Mouse (Mus musculus): ENCODE data around the gene Tbx2.

- TF ChIP-seq POLR2A (IDR thresholded peaks at IDR 0.05; ENCODE audit: control insufficient read depth, extremely low read depth, insufficient read depth, low read length, poor library complexity) (no peak), CTCF (IDR thresholded peaks at IDR 0.05; ENCODE audit: borderline replicate concordance, control insufficient read depth, extremely low read depth, insufficient read depth, low read length, poor library complexity) (no peak)
Measured at GRCm38 (mm10) chr11:85825823-85826222, 6.5 kb upstream of the Tbx2 start.

Data from thymus, adult 2 months (tissue).